Mouse (Mus musculus): ENCODE data around the gene Fgf14. TPM values are rescaled to one million over a fixed set of nuclear protein-coding genes. Genes with fewer than 3 reads are reported as not detected.
"Not testable (repeated sequence)": the region's sequence is repeated elsewhere in the genome, so short reads cannot be mapped to it uniquely, and the experiment has no call there.

The Fgf14 gene
- polyA plus RNA-seq, 1 experiment from 2014 or later, result 6.5 TPM

- DNase-seq (ENCODE audit: low spot score), result no peak
- Histone ChIP-seq H3K27ac (replicated peaks) (no peak overlapping the region), H3K4me1 (no peaks in the 10 kb centered on the region), H3K4me3 (no peak overlapping the region), H3K36me3 (no peaks in the 10 kb centered on the region), H3K9me3 (replicated peaks) (no peaks in the 10 kb centered on the region), H3K27me3 (ENCODE audit: low read depth, poor library complexity, severe bottlenecking) (no peaks in the 10 kb centered on the region)
- WGBS, result 80% methylated on average over 1 of the region's 1 CpGs
Observed at GRCm38 (mm10) chr14:124576571-124576970, 100.4 kb downstream of the Fgf14 start.

- Histone ChIP-seq H3K4me3 (no peak overlapping the region), H3K9me3 (replicated peaks) (no peaks in the 10 kb centered on the region), H3K4me1 (no peaks in the 10 kb centered on the region), H3K36me3 (no peaks in the 10 kb centered on the region), H3K27me3 (ENCODE audit: low read depth, poor library complexity, severe bottlenecking) (no peaks in the 10 kb centered on the region), H3K27ac (replicated peaks) (no peak overlapping the region)
- DNase-seq (ENCODE audit: low spot score), result no peak
- WGBS, result 87% methylated on average over 1 of the region's 1 CpGs
Observed at GRCm38 (mm10) chr14:124575130-124575885, 101.6 kb downstream of the Fgf14 start.

GRCm38 (mm10) chr14:124566445-124566844 lies 110.5 kb downstream of the Fgf14 start:
- H3K4me3 ChIP-seq, result no peak overlapping the region
- 97% methylated on average over 1 of the region's 1 CpGs for WGBS
- H3K9me3 ChIP-seq (replicated peaks), result no peaks in the 10 kb centered on the region
- no peaks in the 10 kb centered on the region for H3K4me1 ChIP-seq
- no peaks in the 10 kb centered on the region for H3K36me3 ChIP-seq
- DNase-seq (ENCODE audit: low spot score), result no peak
- H3K27ac ChIP-seq (replicated peaks), result no peak overlapping the region
- H3K27me3 ChIP-seq (ENCODE audit: low read depth, poor library complexity, severe bottlenecking), result no peaks in the 10 kb centered on the region

- WGBS, result 86% methylated on average over 4 of the region's 4 CpGs
- no peaks in the 10 kb centered on the region for H3K36me3 ChIP-seq
- DNase-seq (ENCODE audit: low spot score), result no peak
- no peak overlapping the region for H3K27ac ChIP-seq (replicated peaks)
- no peak overlapping the region for H3K4me3 ChIP-seq
- no peaks in the 10 kb centered on the region for H3K4me1 ChIP-seq
- no peaks in the 10 kb centered on the region for H3K9me3 ChIP-seq (replicated peaks)
- H3K27me3 ChIP-seq (ENCODE audit: low read depth, poor library complexity, severe bottlenecking), result no peaks in the 10 kb centered on the region
Observed at GRCm38 (mm10) chr14:124561544-124561943, 115.4 kb downstream of the Fgf14 start.

GRCm38 (mm10) chr14:124536106-124536505 lies 140.8 kb downstream of the Fgf14 start:
- Histone ChIP-seq H3K27me3 (ENCODE audit: low read depth, poor library complexity, severe bottlenecking) (no peaks in the 10 kb centered on the region), H3K9me3 (replicated peaks) (no peaks in the 10 kb centered on the region), H3K4me1 (no peaks in the 10 kb centered on the region), H3K36me3 (no peaks in the 10 kb centered on the region), H3K27ac (replicated peaks) (no peak overlapping the region), H3K4me3 (no peak overlapping the region)
- DNase-seq (ENCODE audit: low spot score), result no peak
- 85% methylated on average over 3 of the region's 3 CpGs for WGBS

GRCm38 (mm10) chr14:124535376-124535775 lies 141.6 kb downstream of the Fgf14 start:
- not testable (repeated sequence) for H3K9me3 ChIP-seq (replicated peaks); H3K4me1 ChIP-seq; H3K27ac ChIP-seq (replicated peaks); H3K27me3 ChIP-seq (ENCODE audit: low read depth, poor library complexity, severe bottlenecking); H3K36me3 ChIP-seq; H3K4me3 ChIP-seq; DNase-seq (ENCODE audit: low spot score)
- WGBS, result 67% methylated on average over 2 of the region's 2 CpGs

GRCm38 (mm10) chr14:124532051-124532450 lies 144.9 kb downstream of the Fgf14 start:
- no peaks in the 10 kb centered on the region for H3K9me3 ChIP-seq (replicated peaks)
- no peak overlapping the region for H3K27ac ChIP-seq (replicated peaks)
- H3K36me3 ChIP-seq, result no peaks in the 10 kb centered on the region
- WGBS, result 83% methylated on average over 1 of the region's 1 CpGs
- H3K4me1 ChIP-seq, result no peaks in the 10 kb centered on the region
- DNase-seq (ENCODE audit: low spot score), result no peak
- H3K27me3 ChIP-seq (ENCODE audit: low read depth, poor library complexity, severe bottlenecking), result no peaks in the 10 kb centered on the region
- H3K4me3 ChIP-seq, result no peak overlapping the region

- H3K27ac ChIP-seq (replicated peaks), result no peak overlapping the region
- no peaks in the 10 kb centered on the region for H3K36me3 ChIP-seq
- WGBS, result 81% methylated on average over 1 of the region's 1 CpGs
- H3K27me3 ChIP-seq (ENCODE audit: low read depth, poor library complexity, severe bottlenecking), result no peaks in the 10 kb centered on the region
- DNase-seq (ENCODE audit: low spot score), result no peak
- no peak overlapping the region for H3K4me3 ChIP-seq
- H3K4me1 ChIP-seq, result no peaks in the 10 kb centered on the region
- H3K9me3 ChIP-seq (replicated peaks), result no peaks in the 10 kb centered on the region
Observed at GRCm38 (mm10) chr14:124512009-124512408, 164.9 kb downstream of the Fgf14 start.

GRCm38 (mm10) chr14:124488971-124489370 lies 188.0 kb downstream of the Fgf14 start:
- WGBS, result 91% methylated on average over 1 of the region's 1 CpGs
- no peak for DNase-seq (ENCODE audit: low spot score)

GRCm38 (mm10) chr14:124485261-124485660 lies 191.7 kb downstream of the Fgf14 start:
- Histone ChIP-seq H3K4me1 (no peaks in the 10 kb centered on the region), H3K4me3 (no peak overlapping the region), H3K27me3 (ENCODE audit: low read depth, poor library complexity, severe bottlenecking) (no peaks in the 10 kb centered on the region), H3K27ac (replicated peaks) (no peak overlapping the region), H3K9me3 (replicated peaks) (no peaks in the 10 kb centered on the region), H3K36me3 (no peaks in the 10 kb centered on the region)
- 85% methylated on average over 1 of the region's 1 CpGs for WGBS
- DNase-seq (ENCODE audit: low spot score), result no peak

More at GRCm38 (mm10) chr14:124488971-124489370, 188.0 kb downstream of the Fgf14 start:
- H3K36me3 ChIP-seq, result no peaks in the 10 kb centered on the region
- no peaks in the 10 kb centered on the region for H3K4me1 ChIP-seq
- H3K27ac ChIP-seq (replicated peaks), result no peak overlapping the region
- no peak overlapping the region for H3K4me3 ChIP-seq
- no peaks in the 10 kb centered on the region for H3K27me3 ChIP-seq (ENCODE audit: low read depth, poor library complexity, severe bottlenecking)
- H3K9me3 ChIP-seq (replicated peaks), result no peaks in the 10 kb centered on the region

- Histone ChIP-seq H3K27me3 (ENCODE audit: low read depth, poor library complexity, severe bottlenecking) (no peaks in the 10 kb centered on the region), H3K4me3 (no peak overlapping the region), H3K4me1 (no peaks in the 10 kb centered on the region), H3K9me3 (replicated peaks) (no peaks in the 10 kb centered on the region), H3K36me3 (no peaks in the 10 kb centered on the region), H3K27ac (replicated peaks) (no peak overlapping the region)
- no peak for DNase-seq (ENCODE audit: low spot score)
- 84% methylated on average over 2 of the region's 2 CpGs for WGBS
Observed at GRCm38 (mm10) chr14:124474066-124474667, 202.8 kb downstream of the Fgf14 start.

- Histone ChIP-seq H3K4me3 (no peak overlapping the region), H3K9me3 (replicated peaks) (no peaks in the 10 kb centered on the region), H3K36me3 (no peaks in the 10 kb centered on the region), H3K27me3 (ENCODE audit: low read depth, poor library complexity, severe bottlenecking) (no peaks in the 10 kb centered on the region), H3K4me1 (no peaks in the 10 kb centered on the region), H3K27ac (replicated peaks) (no peak overlapping the region)
- no peak for DNase-seq (ENCODE audit: low spot score)
- WGBS, result 77% methylated on average over 2 of the region's 2 CpGs
Observed at GRCm38 (mm10) chr14:124470909-124471308, 206.0 kb downstream of the Fgf14 start.

- Histone ChIP-seq H3K36me3 (no peaks in the 10 kb centered on the region), H3K27me3 (ENCODE audit: low read depth, poor library complexity, severe bottlenecking) (no peaks in the 10 kb centered on the region), H3K4me1 (no peaks in the 10 kb centered on the region), H3K27ac (replicated peaks) (no peak overlapping the region), H3K9me3 (replicated peaks) (no peaks in the 10 kb centered on the region), H3K4me3 (no peak overlapping the region)
- 97% methylated on average over 1 of the region's 1 CpGs for WGBS
- no peak for DNase-seq (ENCODE audit: low spot score)
Observed at GRCm38 (mm10) chr14:124455120-124455519, 221.8 kb downstream of the Fgf14 start.

All from midbrain, embryonic 10.5 days (tissue).